Mouse (Mus musculus) frontal cortex, postnatal 25 days (tissue): Measurements from ENCODE around the gene Stat5a.

Experiments
- DNase-seq, 2 experiments: peaks; one replicate each; pipeline ENCODE4 v3.0.0; 2022; ENCODE audit warnings: low spot score in 2 of 2

Gene Stat5a

DNA sequence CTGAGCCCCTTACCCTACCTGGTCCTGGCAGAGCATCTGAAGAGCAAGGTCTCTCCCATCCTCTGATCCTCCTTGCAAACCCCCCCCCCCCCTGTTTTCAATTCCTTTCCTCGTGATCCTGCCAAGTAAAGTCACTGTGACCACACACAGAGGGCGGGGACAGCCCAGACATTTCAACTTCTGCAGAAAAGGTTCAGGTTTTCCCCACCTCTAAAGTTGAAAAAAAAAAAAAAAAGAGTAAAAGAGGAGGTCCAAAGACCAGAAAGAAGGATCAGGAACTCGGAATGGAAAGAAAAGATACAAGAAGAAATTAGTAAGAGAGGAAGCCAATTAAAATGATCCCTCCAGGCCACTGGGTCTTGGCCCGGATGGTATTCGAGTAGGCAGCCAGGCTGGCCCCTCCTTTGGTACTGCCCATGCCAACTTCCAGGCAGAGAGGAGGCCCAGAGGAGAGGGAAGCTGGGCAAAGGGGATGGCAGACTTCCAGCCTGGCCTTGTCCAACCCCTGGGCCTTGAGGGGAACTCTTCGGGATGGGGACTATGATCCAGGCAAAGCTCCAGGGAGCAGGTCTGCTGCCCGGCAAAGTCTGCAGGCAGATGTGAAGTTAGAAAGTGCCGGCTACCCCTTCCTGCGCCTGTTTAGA is at the start of gene Stat5a:
Gene Stat5a (plus strand): TSS at position 417 of the 644 bp plus-strand sequence.
- DNase-seq, result peak in 1 of 2 experiments; percentile 25

DNA sequence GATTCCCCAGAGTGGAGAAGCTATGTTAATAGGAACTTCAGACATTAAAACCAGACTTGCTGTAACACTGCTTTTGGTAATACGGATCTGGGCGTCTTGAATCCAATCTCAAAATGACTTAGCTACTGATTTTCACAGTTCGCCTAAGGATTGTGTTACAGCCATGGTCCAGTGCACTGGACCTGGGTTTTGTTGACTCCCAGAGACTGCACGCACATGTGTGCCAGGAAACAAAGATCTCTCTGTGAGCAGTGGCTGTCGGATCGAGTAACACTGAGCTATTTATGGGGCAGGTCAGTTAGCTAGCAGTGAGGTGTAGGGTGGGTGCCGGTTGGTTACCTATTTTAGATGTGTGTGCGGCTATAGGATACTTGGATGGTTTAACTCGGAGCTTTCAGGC is 48.6 kb upstream of the Stat5a start:
- DNase-seq, result no peak

DNA sequence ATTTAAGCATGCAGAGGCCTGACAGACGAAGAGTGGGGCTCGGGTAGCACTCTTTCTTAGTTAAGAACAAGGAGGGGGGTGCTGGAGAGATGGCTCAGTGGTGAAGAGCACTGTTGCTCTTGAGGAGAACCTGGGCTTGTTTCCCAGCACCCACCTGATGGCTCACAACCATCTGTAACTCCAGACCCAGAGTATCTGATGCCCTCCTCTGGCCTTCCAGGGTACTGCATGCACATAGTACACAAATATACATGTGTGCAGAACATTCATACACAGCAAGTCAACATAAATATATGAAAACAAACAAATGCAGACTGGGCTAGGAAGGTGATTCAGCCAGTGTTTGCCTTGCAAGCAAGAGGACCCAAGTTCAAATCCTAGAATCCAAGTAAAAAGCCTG is 48.0 kb upstream of the Stat5a start:
- DNase-seq, result no peak

- no peak for DNase-seq
These were observed 44.7 kb upstream of the Stat5a start for GRCm38 (mm10) chr11:100814498-100814897.

DNA sequence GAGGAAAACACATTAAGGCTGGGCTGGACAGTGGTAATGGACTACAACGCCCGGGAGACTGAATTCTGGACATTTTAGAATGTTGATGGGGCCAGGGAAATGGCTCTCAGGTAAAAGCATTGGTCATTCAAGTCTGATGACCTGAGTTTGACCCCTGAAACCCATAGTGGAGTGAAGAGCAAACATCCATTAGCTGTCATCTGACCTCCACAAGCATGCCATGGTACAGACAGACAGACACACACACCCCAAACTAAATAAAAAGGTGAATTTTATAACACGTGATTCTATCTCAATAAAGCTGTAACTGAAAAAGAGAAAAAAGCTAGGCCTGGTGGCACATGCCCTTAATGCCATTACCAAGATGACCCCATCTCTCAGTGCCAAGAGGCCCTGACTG is 42.8 kb upstream of the Stat5a start:
- DNase-seq, result no peak

GRCm38 (mm10) chr11:100816801-100817200 is 42.4 kb upstream of the Stat5a start:
- DNase-seq, result no peak

GRCm38 (mm10) chr11:100817311-100817710 is 41.8 kb upstream of the Stat5a start:
- DNase-seq, result no peak

GRCm38 (mm10) chr11:100818359-100819012 is 40.7 kb upstream of the Stat5a start:
- DNase-seq, result no peak

DNA sequence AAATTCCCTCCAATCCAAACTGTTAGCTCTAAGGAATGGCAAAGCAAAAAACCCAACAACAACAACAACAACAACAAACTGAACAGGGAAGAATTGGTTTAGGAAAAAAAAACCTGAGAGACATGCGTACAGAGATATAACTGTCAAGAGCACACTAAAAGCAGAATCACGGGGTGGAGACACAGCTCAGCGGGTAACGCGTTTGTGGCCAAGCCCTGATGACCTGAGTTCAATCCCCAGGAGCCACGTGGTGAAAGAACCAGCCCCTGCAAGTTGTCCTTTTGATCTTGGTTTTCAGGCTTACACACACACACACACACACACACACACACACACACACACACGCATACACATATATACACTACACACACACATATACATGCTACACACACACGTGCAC is 40.1 kb upstream of the Stat5a start:
- DNase-seq, result no peak

DNA sequence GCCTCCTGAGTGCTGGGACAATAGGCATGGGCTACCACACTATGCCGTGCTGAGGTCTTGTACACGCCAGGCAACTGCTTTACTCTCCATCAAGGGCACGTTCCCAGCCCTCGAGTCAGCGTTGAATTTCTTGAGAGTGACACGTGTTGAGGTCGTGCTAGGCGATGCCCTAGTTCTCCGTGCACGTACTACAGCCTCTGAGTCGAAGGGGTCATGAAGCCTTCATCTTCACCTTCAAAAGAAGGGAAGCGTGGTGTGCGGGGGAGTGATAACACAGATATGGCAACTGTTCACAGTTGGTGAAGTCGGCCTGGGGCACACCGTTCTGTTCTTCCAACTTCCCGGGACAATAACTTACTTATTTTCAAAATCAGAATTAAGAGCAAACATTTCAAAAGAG is 39.5 kb upstream of the Stat5a start:
- no peak for DNase-seq

DNA sequence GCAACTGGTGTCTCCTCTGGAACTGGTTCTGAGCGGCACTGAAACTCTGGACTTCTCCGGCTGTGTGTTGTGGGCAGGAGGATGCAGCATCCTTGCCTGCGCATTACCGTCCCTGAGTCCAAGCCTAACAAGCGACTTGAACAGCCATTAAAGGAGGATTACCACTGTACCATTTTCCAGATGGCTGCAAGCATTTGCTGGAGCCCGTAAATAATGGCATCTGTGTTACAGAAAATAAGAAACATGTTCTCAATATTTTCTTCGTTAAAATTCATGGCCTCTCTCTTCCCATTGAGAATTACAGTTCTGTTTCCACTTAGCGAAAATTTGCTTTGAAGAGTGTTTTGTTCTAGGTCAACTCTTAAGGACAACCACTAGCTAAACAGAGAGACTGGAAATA is 39.1 kb upstream of the Stat5a start:
- no peak for DNase-seq

- no peak for DNase-seq
These were observed 37.4 kb upstream of the Stat5a start for GRCm38 (mm10) chr11:100821605-100822220.

DNA sequence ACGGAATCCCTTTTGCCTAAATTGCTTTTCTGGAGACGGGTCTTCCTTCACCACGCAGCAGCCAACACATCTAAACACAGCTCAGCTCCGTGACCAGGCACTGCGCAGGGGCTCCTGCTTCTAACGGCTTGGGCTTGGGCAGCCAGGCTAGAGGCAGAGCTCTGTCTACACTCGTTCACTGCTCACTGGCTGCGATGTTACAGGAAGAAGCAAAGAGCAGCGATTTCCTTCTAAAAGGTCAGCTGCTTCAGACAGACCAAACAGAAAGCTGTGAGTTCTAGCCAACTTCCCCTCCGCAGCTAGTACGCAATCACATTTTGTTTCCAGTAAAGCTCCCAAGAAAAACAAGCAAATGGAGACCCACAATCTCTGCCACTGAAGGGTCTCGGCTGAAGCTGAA is 36.8 kb upstream of the Stat5a start:
- DNase-seq, result no peak

DNA sequence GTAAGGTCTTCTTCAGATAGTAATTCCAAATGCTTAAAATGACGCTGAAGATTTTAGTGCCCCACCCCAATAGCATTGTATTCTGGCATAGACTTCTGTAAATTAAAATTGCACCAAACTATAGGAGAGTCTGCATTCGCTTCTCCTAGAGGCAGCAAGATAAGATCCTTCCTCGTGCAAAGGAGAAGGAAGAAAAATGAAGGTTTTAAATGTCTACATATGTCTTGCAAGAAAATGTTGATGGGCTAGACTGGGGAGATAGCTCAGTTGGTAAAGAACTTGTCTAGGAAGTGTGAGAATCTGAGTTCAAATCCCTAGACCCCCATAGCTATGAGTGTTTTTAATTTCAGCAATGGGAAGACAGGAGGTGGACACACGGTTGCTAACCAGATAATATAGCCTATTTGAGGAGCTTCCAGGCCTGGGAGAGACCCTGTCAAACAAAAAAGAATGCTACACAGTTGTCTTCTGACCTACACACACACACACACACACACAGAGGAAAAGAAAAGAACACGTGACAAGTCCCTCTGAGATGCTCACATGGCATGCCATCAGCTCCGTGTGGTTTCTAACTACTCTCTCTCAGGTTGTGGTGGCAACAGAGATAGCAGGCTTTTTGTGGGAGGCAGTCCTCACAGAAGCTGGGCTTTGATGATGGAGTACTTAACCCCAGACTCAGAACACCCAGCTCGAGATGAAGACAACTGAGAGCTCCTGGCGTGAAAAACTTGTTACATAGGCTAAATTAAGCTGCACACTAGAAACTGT is 35.4 kb upstream of the Stat5a start:
- no peak for DNase-seq

DNA sequence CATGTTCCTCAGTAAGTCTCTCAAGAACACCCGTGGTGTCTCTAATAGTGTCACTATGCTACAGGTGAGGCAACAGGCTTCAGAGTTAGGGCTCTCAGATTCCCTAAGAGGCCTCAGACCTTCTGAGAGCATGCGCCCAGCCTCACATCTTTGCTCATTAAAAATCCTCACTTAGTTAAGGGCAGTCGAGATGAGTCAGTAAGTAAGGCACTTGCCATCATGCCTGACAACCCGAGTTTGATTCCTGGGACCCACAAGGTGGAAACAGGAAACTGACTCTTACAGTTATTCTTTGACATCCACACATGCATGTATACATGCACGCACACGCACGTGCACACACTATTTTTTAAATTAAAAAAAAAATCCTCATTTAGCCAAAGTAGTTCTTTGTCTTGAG is 34.7 kb upstream of the Stat5a start:
- no peak for DNase-seq

DNA sequence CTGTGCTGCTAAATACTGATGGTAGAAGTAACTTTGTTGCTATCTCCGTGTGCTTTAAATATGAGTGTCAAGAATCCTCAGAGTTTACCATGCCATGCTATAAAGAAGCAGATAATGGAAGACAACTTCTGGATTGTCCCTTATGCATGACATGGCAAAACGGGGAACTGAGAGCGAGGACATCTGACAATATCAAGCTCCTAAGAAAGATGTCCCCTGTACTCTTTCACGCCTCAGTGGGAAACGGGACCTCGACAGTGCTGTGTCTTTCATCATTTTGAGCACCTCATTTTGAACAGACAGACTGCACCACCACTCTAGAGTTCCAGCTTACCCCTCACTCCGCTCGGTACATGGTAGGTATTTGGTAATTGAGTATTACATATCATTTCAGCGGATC is 33.7 kb upstream of the Stat5a start:
- DNase-seq, result no peak

DNA sequence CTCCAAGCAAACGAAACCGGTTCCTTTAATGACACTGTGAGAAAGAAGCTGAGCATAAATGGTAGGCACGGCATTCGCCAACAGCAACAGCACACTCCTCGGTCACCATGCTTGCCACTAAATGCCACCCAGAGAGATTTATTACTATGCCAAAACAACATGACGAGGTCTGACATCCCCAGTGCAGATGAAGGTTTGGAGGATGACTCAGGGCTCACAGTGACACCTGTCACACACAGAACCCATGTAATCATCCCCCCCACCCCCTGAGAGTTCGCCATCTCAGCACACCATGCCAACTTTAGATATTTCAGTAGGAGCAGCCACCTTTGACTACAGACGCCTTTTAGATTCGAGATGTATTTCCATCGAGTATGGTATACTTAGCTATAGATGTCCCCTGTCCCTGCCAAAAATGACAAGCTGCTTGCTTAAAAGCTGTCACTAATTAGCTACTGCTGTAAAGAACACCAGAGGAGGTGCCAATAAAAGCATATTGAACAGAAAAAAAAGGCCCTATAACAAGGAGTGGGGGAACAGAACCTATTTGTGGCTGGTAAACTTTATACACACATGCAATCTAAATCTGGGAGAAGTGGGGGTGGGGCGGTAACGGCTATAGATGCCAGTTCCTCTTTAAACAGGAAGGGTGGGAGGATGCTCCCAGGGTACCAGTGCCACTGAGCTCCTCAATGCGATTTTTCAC is 32.8 kb upstream of the Stat5a start:
- DNase-seq, result no peak

DNA sequence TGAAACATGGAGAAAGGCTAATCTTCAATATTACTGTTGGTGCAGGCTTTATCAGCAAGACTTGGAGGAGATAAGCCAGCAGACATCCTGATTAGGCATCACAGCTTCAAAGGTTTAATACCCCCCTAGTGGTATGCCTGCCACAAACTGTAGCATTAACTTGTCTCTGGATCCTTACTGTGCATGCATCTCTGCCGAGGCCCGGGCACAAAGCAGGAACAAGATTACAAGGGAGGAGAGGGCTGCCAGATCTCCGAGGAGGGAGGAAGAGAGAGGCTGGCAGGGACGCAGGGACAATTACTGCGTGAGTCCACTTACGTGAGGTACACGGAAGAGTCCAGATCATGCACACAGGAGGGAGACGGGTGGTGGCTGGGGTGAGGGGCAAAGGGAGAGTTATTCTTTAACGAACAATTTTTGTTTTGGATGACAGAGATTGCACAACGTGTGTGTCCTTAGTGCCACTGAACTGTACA is 30.4 kb upstream of the Stat5a start:
- DNase-seq, result no peak

DNA sequence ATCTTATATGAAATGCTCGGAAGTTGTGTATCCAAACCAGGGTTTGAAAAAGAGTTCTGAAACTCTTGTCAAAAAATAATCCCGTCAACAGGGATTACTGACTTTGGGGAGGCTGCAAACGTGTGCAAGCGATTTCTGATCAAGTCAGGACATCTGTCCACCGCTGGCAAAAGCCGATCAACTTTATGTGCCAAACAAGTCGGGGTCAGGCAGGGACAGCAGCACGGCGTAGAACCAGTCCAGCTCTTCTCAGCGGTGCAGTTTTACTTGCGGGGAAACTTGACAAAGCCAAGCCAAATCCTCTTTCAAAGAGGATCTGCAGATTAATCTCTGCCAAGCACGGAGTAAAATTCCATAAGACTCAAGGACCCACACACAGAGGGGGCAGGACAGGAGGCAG is 29.5 kb upstream of the Stat5a start:
- no peak for DNase-seq

DNA sequence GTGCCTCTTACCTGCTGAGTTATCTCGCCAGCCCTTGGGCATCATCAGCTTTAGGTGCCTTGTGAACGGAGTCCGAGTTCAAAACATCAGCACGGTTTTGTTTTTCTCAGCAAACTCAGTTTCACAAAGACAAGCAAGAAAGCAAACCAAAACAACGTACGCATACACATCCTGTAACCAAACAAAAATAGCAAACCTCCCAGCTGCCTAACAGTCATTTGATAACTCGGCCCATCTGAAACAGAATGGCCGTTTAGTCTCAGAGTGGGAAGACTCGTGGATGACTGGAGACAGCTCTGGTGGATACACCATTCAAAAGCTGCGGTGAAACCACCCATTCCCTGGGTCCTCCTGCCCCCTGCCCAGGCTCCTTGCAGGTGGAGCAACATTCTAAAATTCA is 27.8 kb upstream of the Stat5a start:
- DNase-seq, result no peak

DNA sequence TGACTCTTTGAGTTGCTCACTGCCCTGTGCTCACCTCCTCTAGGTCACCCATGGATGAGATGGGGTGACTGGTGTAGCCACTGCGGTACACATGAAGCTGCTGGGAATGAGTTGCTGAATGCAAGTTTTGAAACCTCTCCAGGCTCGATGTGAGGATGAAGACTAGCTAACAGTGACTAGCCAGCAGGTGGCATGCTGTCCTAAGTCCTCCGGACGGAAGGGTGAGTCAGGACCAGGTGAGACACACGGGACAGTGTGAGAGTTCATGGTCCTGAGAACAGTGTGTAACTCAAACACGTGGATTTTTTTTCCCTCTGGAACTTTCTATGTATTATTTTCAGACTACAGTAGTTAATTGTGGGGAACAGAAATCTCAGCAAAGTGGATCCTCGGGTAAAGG is 25.7 kb upstream of the Stat5a start:
- DNase-seq, result no peak
